Mouse (Mus musculus) heart, embryonic 10.5 days (tissue): ENCODE results near the gene Zfp692. TPM values are rescaled to one million over a fixed set of nuclear protein-coding genes. Genes with fewer than 3 reads are reported as not detected.
"Not testable (repeated sequence)": the region's sequence is repeated elsewhere in the genome, so short reads cannot be mapped to it uniquely, and the experiment has no call there.

ENCODE experiments used
- DNase-seq: peaks from one replicate; pipeline ENCODE4 v3.0.0-alpha.2; 2017; ENCODE audit warnings: low spot score
- H3K27ac ChIP-seq: fragments of 300-500 bp; sonication (generic); 2 replicates; pipeline ENCODE4 v1.5.1; 2016; ENCODE audit warnings: mild to moderate bottlenecking
- H3K27me3 ChIP-seq: fragments of 300-500 bp; sonication (generic); 2 replicates; pipeline ENCODE4 v1.6.1; 2016; ENCODE audit warnings: mild to moderate bottlenecking; ENCODE audit not compliant: poor library complexity, insufficient read depth, severe bottlenecking
- H3K36me3 ChIP-seq: fragments of 300-500 bp; sonication (generic); 2 replicates; pipeline ENCODE4 v1.6.1; 2016; ENCODE audit warnings: mild to moderate bottlenecking, moderate library complexity
- H3K4me1 ChIP-seq: fragments of 300-500 bp; sonication (generic); 2 replicates; pipeline ENCODE4 v1.6.1; 2016; ENCODE audit warnings: mild to moderate bottlenecking
- H3K4me3 ChIP-seq: fragments of 300-500 bp; sonication (generic); 2 replicates; pipeline ENCODE4 v1.5.1; 2016; ENCODE audit warnings: mild to moderate bottlenecking, moderate library complexity
- H3K9me3 ChIP-seq: fragments of 300-500 bp; sonication (generic); 2 replicates; pipeline ENCODE4 v1.6.1; 2016; ENCODE audit warnings: mild to moderate bottlenecking, moderate library complexity
- WGBS: fragments of 180-500 bp; shearing (Covaris S2); methylation state at CpG from one replicate; pipeline ENCODE4 v1.1.7; 2016; 5-methylcytosine and 5-hydroxymethylcytosine counted together
- polyA plus RNA-seq: library from polyadenylated mRNA; unstranded; fragments of >200 nt; fragmentation: Nextera tagmentation; extraction: Ambion mirVana; gene quantifications from 2 replicates; pipeline ENCODE4 v1.2.1, GENCODE M21; 2016

The Zfp692 gene
- polyA plus RNA-seq, 1 experiment from 2014 or later: 19.2 TPM

DNA sequence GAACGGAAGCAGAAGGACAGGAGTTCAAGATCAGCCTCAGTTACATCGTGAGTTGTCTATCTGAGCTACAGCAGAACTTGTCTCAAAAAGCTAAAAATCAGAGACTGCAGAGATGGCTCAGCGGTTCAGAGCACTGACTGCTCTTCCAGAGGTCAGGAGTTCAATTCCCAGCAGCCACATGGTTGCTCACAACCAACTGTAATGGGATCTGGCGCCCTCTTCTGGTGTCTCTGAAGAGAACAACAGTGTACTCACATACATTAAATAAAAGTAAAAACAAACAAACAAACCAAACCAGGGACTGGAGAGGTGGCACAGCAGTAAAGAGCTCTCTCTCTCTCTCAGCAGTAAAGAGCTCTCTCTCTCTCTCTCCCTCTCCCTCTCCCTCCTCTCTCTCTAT is 43.8 kb downstream of the Zfp692 start:
- peaks cover 22% of the 10 kb centered on the region for H3K36me3 ChIP-seq
- 70% methylated on average over 4 of the region's 4 CpGs for WGBS
- H3K27me3 ChIP-seq: no peaks in the 10 kb centered on the region
- DNase-seq: no peak
- H3K9me3 ChIP-seq: no peaks in the 10 kb centered on the region
- H3K4me3 ChIP-seq: no peak overlapping the region
- H3K4me1 ChIP-seq: peaks cover 7% of the 10 kb centered on the region; the same call in 1 of the 2 replicates
- H3K27ac ChIP-seq: no peak overlapping the region

DNA sequence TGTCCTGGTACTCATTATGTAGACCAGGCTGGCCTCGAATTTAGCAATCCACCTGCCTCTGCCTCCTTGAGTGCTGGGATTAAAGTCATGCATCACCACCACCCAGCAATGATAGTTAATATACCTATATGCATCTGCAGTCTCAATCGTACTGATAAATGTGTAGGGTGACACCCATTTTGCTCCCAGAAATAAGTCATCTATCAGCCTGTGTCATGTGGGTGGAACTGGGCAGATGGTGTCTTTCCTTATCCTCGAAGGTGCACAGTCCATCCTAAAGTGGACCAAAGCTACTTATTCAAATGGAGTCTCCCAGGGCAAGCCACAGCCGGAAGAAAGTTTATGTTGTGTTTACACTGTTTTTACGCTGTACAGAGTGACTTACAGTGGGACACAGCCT is 44.3 kb downstream of the Zfp692 start:
- peaks cover 16% of the 10 kb centered on the region for H3K36me3 ChIP-seq
- peaks cover 7% of the 10 kb centered on the region; the same call in 1 of the 2 replicates for H3K4me1 ChIP-seq
- H3K4me3 ChIP-seq: no peak overlapping the region
- 87% methylated on average over 5 of the region's 5 CpGs for WGBS
- H3K27ac ChIP-seq: no peak overlapping the region
- H3K9me3 ChIP-seq: no peaks in the 10 kb centered on the region
- no peak for DNase-seq
- no peaks in the 10 kb centered on the region for H3K27me3 ChIP-seq

DNA sequence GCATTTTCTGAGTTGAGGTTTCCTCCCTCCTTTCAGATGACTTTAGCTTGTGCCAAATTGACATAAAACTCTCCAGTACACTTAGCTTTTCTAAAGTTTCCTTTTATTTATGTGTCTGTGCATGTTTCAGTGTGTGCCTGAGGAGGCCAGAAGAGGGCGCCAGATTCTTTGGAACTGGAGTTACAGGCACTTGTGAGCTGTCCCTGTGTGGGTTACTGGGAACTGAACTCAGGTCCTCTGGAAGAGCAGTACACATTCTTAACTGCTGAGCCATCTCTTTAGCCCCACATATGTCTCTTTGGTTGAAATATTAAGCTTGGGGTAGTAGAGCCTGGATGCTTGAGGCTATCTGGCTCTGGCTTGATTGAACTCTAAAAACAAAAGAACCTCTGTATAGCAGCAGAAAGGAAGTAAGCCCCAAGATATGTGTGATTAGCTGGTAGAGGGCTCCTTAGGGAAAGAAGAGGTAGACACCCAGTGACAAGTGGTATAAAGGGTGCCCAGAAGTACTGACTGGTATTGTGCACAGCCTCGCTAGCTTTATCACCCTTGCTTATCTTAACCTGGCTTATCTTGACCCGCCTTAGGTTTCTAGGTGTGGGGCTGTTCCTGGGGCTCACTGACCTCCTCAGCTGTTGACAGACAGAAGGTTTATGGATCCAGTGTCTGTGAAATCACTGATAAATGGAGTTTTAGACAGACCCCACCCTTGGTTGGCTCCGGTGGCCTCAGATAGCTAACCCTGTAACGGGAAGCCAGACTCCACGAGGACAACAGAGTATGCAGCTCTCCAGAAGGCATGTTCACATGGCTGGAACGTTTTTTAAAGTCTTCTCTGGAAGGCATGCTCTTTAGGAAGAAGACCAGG is 46.0 kb downstream of the Zfp692 start:
- H3K4me1 ChIP-seq: peaks cover 7% of the 10 kb centered on the region; the same call in 1 of the 2 replicates
- H3K27me3 ChIP-seq: no peaks in the 10 kb centered on the region
- no peak overlapping the region for H3K4me3 ChIP-seq
- DNase-seq: peak; percentile 83
- no peaks in the 10 kb centered on the region for H3K36me3 ChIP-seq
- WGBS: 10% methylated on average over 7 of the region's 7 CpGs
- no peaks in the 10 kb centered on the region for H3K9me3 ChIP-seq
- 0 out of 2 replicates have a peak overlapping the region, but pooled peaks have one; percentile 9 for H3K27ac ChIP-seq

DNA sequence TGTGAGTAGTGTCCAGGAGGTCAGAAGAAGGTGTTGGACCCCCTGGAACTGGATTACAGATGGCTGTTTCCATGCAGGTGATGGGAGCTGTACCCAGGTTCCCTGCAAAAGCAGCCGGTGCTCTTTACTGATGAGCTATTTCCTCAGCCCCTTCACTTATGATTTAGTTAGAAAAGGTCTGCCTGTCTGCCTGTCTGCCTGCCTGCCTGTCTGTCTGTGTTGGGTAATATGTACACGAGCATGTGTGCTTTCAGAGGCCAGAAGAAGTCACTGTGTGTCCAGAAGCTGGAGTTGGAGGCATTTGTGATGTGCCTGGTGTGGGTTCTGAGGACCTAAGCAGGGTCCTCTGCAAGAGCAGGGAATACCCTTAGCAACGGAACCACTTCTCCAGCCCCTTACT is 46.8 kb downstream of the Zfp692 start:
- DNase-seq: no peak
- Histone ChIP-seq H3K27me3 (no peaks in the 10 kb centered on the region), H3K36me3 (no peaks in the 10 kb centered on the region), H3K27ac (peak overlapping the region; percentile 9; the same call in 1 of the 2 replicates), H3K9me3 (no peaks in the 10 kb centered on the region), H3K4me1 (peaks cover 7% of the 10 kb centered on the region; the same call in 1 of the 2 replicates), H3K4me3 (no peak overlapping the region)
- WGBS: 63% methylated on average over 3 of the region's 3 CpGs

DNA sequence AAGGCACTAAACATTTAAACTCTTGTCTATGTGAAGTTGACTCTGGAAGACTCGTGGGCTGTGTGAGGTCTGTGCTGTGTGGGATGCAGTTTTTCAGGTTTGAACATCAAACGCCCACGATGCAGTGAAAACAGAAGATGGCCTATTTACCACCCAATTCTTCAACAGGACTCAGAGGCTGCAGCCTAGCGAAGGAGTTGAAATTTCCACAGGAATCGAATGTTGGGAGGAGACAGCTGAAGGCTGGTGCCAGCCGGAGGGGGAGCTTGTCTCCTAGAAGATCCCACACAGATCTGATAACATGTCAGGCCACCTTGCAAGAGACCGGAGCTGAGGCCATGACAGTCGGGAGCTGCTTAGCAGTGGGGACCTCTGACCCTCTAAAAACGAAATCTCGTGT is 47.6 kb downstream of the Zfp692 start:
- Histone ChIP-seq H3K4me1 (peaks cover 7% of the 10 kb centered on the region; the same call in 1 of the 2 replicates), H3K4me3 (no peak overlapping the region), H3K27ac (no peak overlapping the region), H3K36me3 (no peaks in the 10 kb centered on the region), H3K27me3 (no peaks in the 10 kb centered on the region), H3K9me3 (no peaks in the 10 kb centered on the region)
- WGBS: 57% methylated on average over 10 of the region's 10 CpGs
- DNase-seq: no peak

DNA sequence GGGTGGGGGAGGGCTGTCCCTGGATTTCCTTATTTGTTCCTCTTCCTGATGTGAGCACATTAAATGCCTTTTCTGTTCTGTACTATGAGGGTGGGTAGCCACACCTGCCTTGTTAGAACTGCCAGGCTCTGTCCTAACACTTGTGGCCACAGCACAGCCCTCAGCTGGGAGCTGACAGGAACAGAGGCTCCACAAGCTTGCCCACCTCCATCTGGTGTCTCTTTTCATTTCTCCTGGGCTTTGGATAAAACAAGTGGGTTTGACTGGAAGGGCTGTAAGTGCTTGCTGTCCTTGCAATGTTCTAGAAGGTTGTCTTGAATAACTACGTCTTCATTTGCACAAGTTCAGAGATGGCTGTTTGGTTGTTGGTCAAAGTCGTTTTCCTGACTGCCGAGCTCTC is 48.1 kb downstream of the Zfp692 start:
- no peak overlapping the region for H3K27ac ChIP-seq
- DNase-seq: no peak
- 75% methylated on average over 3 of the region's 3 CpGs for WGBS
- no peaks in the 10 kb centered on the region for H3K36me3 ChIP-seq
- H3K4me1 ChIP-seq: peaks cover 7% of the 10 kb centered on the region; the same call in 1 of the 2 replicates
- no peaks in the 10 kb centered on the region for H3K27me3 ChIP-seq
- H3K9me3 ChIP-seq: no peaks in the 10 kb centered on the region
- H3K4me3 ChIP-seq: no peak overlapping the region

DNA sequence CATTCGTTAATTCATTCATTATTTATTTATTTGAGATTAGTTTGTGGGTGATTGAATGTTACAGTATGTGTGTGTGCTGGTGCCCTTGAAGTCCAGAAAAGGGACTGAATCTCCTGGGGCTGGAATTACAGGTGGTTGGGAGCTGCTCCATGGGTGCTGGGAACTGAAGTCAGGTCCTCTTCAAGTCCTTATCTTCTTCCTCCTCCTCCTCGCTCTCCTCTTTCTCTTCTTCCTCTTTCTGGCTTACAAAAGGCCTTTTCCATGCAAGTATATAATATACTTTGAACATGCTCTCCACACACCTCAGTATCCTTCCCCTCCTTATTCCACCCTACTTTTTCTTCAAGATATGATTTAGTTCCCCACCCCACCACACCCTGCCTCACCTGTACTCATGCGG is 50.2 kb downstream of the Zfp692 start:
- H3K36me3 ChIP-seq: no peaks in the 10 kb centered on the region
- peaks cover 7% of the 10 kb centered on the region; the same call in 1 of the 2 replicates for H3K4me1 ChIP-seq
- DNase-seq: no peak
- 83% methylated on average over 3 of the region's 3 CpGs for WGBS
- H3K4me3 ChIP-seq: no peak overlapping the region
- no peaks in the 10 kb centered on the region for H3K27me3 ChIP-seq
- H3K27ac ChIP-seq: no peak overlapping the region
- H3K9me3 ChIP-seq: no peaks in the 10 kb centered on the region

DNA sequence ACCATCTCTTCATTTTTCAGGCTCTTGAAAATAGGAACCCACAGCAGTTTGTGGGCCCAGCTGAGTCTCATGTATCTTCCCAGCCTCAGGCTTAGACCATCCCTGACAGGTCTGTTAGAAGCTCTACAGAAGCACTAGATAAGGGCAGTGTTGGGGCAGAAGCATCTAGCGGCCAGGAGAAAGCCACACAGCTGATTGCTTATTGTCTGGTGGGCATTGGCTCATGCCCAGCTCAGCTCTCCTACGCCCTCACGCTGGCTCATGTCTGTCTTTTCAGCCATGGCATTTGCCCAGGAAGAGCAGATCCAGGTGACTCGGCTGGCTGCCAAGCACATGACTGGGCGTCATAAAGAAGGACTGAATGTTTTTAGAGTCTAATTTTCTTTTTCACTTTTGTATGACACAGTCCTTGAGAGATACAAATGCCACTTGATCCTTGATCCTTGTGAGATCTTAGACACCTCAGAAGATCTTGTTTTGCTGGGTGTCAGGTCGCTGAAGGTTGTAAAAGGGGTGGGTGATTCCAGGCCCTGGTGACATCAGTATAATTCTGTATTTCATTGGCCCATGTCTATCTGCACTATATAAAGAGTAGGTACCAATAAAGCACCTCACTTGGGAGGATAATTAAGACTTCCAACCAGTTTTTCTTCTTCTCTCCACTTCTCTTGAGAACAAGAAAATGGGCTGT is 51.1 kb downstream of the Zfp692 start:
- 83% methylated on average over 6 of the region's 6 CpGs for WGBS
- Histone ChIP-seq H3K4me1 (peaks cover 7% of the 10 kb centered on the region; the same call in 1 of the 2 replicates), H3K4me3 (no peak overlapping the region), H3K9me3 (no peaks in the 10 kb centered on the region), H3K27me3 (no peaks in the 10 kb centered on the region), H3K27ac (no peak overlapping the region), H3K36me3 (no peaks in the 10 kb centered on the region)
- no peak for DNase-seq

- not testable (repeated sequence) for H3K4me3 ChIP-seq, H3K4me1 ChIP-seq, H3K27ac ChIP-seq, H3K27me3 ChIP-seq, H3K36me3 ChIP-seq, H3K9me3 ChIP-seq, DNase-seq
- no CpG with 5 or more reads among the region's 6 CpGs for WGBS
Observed at GRCm38 (mm10) chr11:58362562-58362961, 55.7 kb downstream of the Zfp692 start.

Other genes with a start within 250 kb of the Zfp692 start
- not detected in 2 replicates for gene Gm12248, start 213.9 kb upstream of the Zfp692 start, polyA plus RNA-seq
- gene Cnot8, start 202.9 kb upstream of the Zfp692 start, polyA plus RNA-seq: 80.7 and 84.7 TPM in 2 replicates
- 20.9 and 26.2 TPM in 2 replicates for gene Gemin5, start 138.5 kb upstream of the Zfp692 start, polyA plus RNA-seq
- gene Mrpl22, start 135.4 kb upstream of the Zfp692 start, polyA plus RNA-seq: 116 and 137 TPM in 2 replicates
- 3.1 and 3.4 TPM in 2 replicates for gene Igtp, start 107.5 kb upstream of the Zfp692 start, polyA plus RNA-seq
- 0.90 and 1.1 TPM in 2 replicates for gene Irgm2, start 107.5 kb upstream of the Zfp692 start, polyA plus RNA-seq
- gene 4930438A08Rik, start 32.3 kb upstream of the Zfp692 start, polyA plus RNA-seq: not detected in 2 replicates
- 30.4 and 31.6 TPM in 2 replicates for gene Zfp672, start 23.3 kb downstream of the Zfp692 start, polyA plus RNA-seq
- 30.0 and 30.8 TPM in 2 replicates for gene Sh3bp5l, start 23.7 kb downstream of the Zfp692 start, polyA plus RNA-seq
- not detected in 2 replicates for gene Lypd8, start 72.0 kb downstream of the Zfp692 start, polyA plus RNA-seq
- gene 1810065E05Rik, start 114.0 kb downstream of the Zfp692 start, polyA plus RNA-seq: not detected in 2 replicates
- not detected in 2 replicates for gene Gm12253, start 125.5 kb downstream of the Zfp692 start, polyA plus RNA-seq
- not detected in 2 replicates for gene Lypd9, start 145.9 kb downstream of the Zfp692 start, polyA plus RNA-seq
- not detected in 2 replicates for gene Olfr30, start 155.2 kb downstream of the Zfp692 start, polyA plus RNA-seq
- gene Olfr332, start 185.5 kb downstream of the Zfp692 start, polyA plus RNA-seq: not detected in 2 replicates
- not detected in 2 replicates for gene Olfr331, start 195.5 kb downstream of the Zfp692 start, polyA plus RNA-seq
- not detected in 2 replicates for gene Olfr330, start 227.8 kb downstream of the Zfp692 start, polyA plus RNA-seq
- not detected in 2 replicates for gene Olfr329-ps, start 239.4 kb downstream of the Zfp692 start, polyA plus RNA-seq
- 0.08 TPM in 1 of 2 replicates, not detected in the other for gene Olfr328, start 248.6 kb downstream of the Zfp692 start, polyA plus RNA-seq